In genomic region chr15:82917207-82917844, GRCm38 (mm10) we compare ENCODE assay signal across 8 mouse cellular contexts.
DNase-seq lines count a peak whose midpoint lies in the region; ATAC-seq and TF ChIP-seq lines count a peak whose summit lies in the region.

No protein-coding gene starts in this region.

- TF ChIP-seq EP300 in liver, postnatal 0 days (IDR thresholded peaks at IDR 0.05; ENCODE audit: low read depth), result no peak

- H3K9me3 ChIP-seq in kidney, embryonic 16.5 days (ENCODE audit: low read length), result no peaks in the 10 kb centered on the region
- H3K9me3 ChIP-seq in forebrain, embryonic 10.5 days, result no peaks in the 10 kb centered on the region
- H3K9me3 ChIP-seq in intestine, embryonic 14.5 days (ENCODE audit: control insufficient read depth, low read length), result no peaks in the 10 kb centered on the region
- H3K9me3 ChIP-seq in midbrain, embryonic 15.5 days, result no peaks in the 10 kb centered on the region
- no peaks in the 10 kb centered on the region for H3K9me3 ChIP-seq in liver, postnatal 0 days (ENCODE audit: low read length)

- H3K4me2 ChIP-seq in kidney, embryonic 16.5 days (replicated peaks; ENCODE audit: low read depth, low read length), result peak overlapping the region; percentile 21; the same call in 1 of the 2 replicates
- H3K4me2 ChIP-seq in intestine, embryonic 14.5 days (ENCODE audit: low read length), result peak overlapping the region; percentile 28
- H3K4me2 ChIP-seq in midbrain, embryonic 15.5 days, result peak overlapping the region; percentile 49
- H3K4me2 ChIP-seq in liver, postnatal 0 days (ENCODE audit: low read depth, low read length), result no peak overlapping the region

- H3K27ac ChIP-seq in kidney, embryonic 16.5 days (ENCODE audit: low read length), result 0 out of 2 replicates have a peak overlapping the region, but pooled peaks have one; percentile 1
- H3K27ac ChIP-seq in kidney, adult 2 months (ENCODE audit: insufficient read depth, low read depth, low read length), result no peak overlapping the region
- peak overlapping the region; percentile 59; the same call in 1 of the 2 replicates for H3K27ac ChIP-seq in forebrain, embryonic 10.5 days
- H3K27ac ChIP-seq in intestine, embryonic 14.5 days (ENCODE audit: low read depth), result no peak overlapping the region
- H3K27ac ChIP-seq in midbrain, embryonic 15.5 days, result peak overlapping the region; percentile 79
- H3K27ac ChIP-seq in liver, postnatal 0 days (ENCODE audit: low read depth), result no peak overlapping the region

- peaks cover 23% of the 10 kb centered on the region; the same call in 1 of the 2 replicates for H3K27me3 ChIP-seq in kidney, embryonic 16.5 days (ENCODE audit: insufficient read depth, low read length)
- no peaks in the 10 kb centered on the region for H3K27me3 ChIP-seq in kidney, adult 2 months (replicated peaks; ENCODE audit: control insufficient read depth, insufficient read depth, low read length)
- H3K27me3 ChIP-seq in forebrain, embryonic 10.5 days (ENCODE audit: poor library complexity, severe bottlenecking), result peaks cover 96% of the 10 kb centered on the region
- peaks cover 9% of the 10 kb centered on the region; the same call in 1 of the 2 replicates for H3K27me3 ChIP-seq in intestine, embryonic 14.5 days (replicated peaks; ENCODE audit: control insufficient read depth, insufficient read depth, low read length)
- H3K27me3 ChIP-seq in midbrain, embryonic 15.5 days (replicated peaks), result no peaks in the 10 kb centered on the region
- peaks cover 15% of the 10 kb centered on the region for H3K27me3 ChIP-seq in liver, postnatal 0 days (ENCODE audit: insufficient read depth, low read length)

- no peak for TF ChIP-seq CTCF in kidney, adult 2 months (conservative IDR thresholded peaks at IDR 0.05; ENCODE audit: insufficient read depth, insufficient read length, low read depth, low read length)
- no peak for TF ChIP-seq CTCF in liver, postnatal 0 days (IDR thresholded peaks at IDR 0.05; ENCODE audit: low read depth)

- WGBS in kidney, embryonic 16.5 days, result 41% methylated on average over 28 of the region's 28 CpGs
- 34% methylated on average over 28 of the region's 28 CpGs for WGBS in kidney, adult 2 months
- WGBS in forebrain, embryonic 10.5 days, result 60% methylated on average over 28 of the region's 28 CpGs
- 36% methylated on average over 28 of the region's 28 CpGs for WGBS in intestine, embryonic 14.5 days
- 9% methylated on average over 28 of the region's 28 CpGs for WGBS in midbrain, embryonic 15.5 days
- WGBS in liver, postnatal 0 days (ENCODE audit: insufficient replicate concordance), result 60% methylated on average over 28 of the region's 28 CpGs

- H3K36me3 ChIP-seq in kidney, embryonic 16.5 days (ENCODE audit: insufficient read depth, low read length), result no peaks in the 10 kb centered on the region
- no peaks in the 10 kb centered on the region for H3K36me3 ChIP-seq in kidney, adult 2 months (ENCODE audit: control insufficient read depth, insufficient read depth, low read length)
- H3K36me3 ChIP-seq in forebrain, embryonic 10.5 days (replicated peaks), result no peaks in the 10 kb centered on the region
- H3K36me3 ChIP-seq in intestine, embryonic 14.5 days (ENCODE audit: control insufficient read depth, insufficient read depth, low read length), result no peaks in the 10 kb centered on the region
- no peaks in the 10 kb centered on the region for H3K36me3 ChIP-seq in midbrain, embryonic 15.5 days (replicated peaks)
- H3K36me3 ChIP-seq in liver, postnatal 0 days (replicated peaks; ENCODE audit: insufficient read depth, low read length), result no peaks in the 10 kb centered on the region

- no peak for DNase-seq in kidney, adult 2 months
- no peak for DNase-seq in forebrain, embryonic 10.5 days (ENCODE audit: extremely low spot score, low spot score)
- DNase-seq in intestine, embryonic 14.5 days (ENCODE audit: low spot score), result no peak
- no peak for DNase-seq in urinary bladder, postnatal 4 days (ENCODE audit: low spot score in 2 of 2)
- DNase-seq in liver, postnatal 0 days, result no peak

- H3K4me3 ChIP-seq in kidney, embryonic 16.5 days (ENCODE audit: low read length), result no peak overlapping the region
- H3K4me3 ChIP-seq in kidney, adult 2 months (ENCODE audit: insufficient read depth, low read depth, low read length), result no peak overlapping the region
- peak overlapping the region; percentile 19; the same call in 1 of the 2 replicates for H3K4me3 ChIP-seq in forebrain, embryonic 10.5 days
- H3K4me3 ChIP-seq in intestine, embryonic 14.5 days (ENCODE audit: low read depth, low read length), result no peak overlapping the region
- peak overlapping the region; percentile 20 for H3K4me3 ChIP-seq in midbrain, embryonic 15.5 days
- H3K4me3 ChIP-seq in liver, postnatal 0 days (ENCODE audit: low read depth, low read length), result no peak overlapping the region

- ATAC-seq in kidney, embryonic 16.5 days (ENCODE audit: low FRiP score, low TSS enrichment), result no peak
- no peak for ATAC-seq in intestine, embryonic 14.5 days (replicated peaks; ENCODE audit: low FRiP score, low TSS enrichment, low read depth)
- ATAC-seq in midbrain, embryonic 15.5 days (replicated peaks), result peak; percentile 43
- ATAC-seq in activated CD4-positive, CD25-positive, alpha-beta regulatory T cell, adult 4 months, result no peak
- ATAC-seq in liver, postnatal 0 days, result no peak

- no peak overlapping the region for H3K9ac ChIP-seq in kidney, embryonic 16.5 days (replicated peaks; ENCODE audit: low read length)
- H3K9ac ChIP-seq in intestine, embryonic 14.5 days (ENCODE audit: low read length), result no peak overlapping the region
- peak overlapping the region; percentile 23; the same call in 1 of the 2 replicates for H3K9ac ChIP-seq in midbrain, embryonic 15.5 days
- no peak overlapping the region for H3K9ac ChIP-seq in liver, postnatal 0 days (replicated peaks)

- TF ChIP-seq POLR2A in kidney, adult 2 months (IDR thresholded peaks at IDR 0.05; ENCODE audit: low read depth, low read length), result no peak

- peaks cover 31% of the 10 kb centered on the region for H3K4me1 ChIP-seq in kidney, embryonic 16.5 days (ENCODE audit: insufficient read depth, low read length)
- no peaks in the 10 kb centered on the region for H3K4me1 ChIP-seq in kidney, adult 2 months (ENCODE audit: control insufficient read depth, insufficient read depth, low read length)
- H3K4me1 ChIP-seq in forebrain, embryonic 10.5 days, result peaks cover 56% of the 10 kb centered on the region
- peaks cover 27% of the 10 kb centered on the region for H3K4me1 ChIP-seq in intestine, embryonic 14.5 days (replicated peaks; ENCODE audit: control insufficient read depth, insufficient read depth, low read length)
- H3K4me1 ChIP-seq in midbrain, embryonic 15.5 days, result peaks cover 86% of the 10 kb centered on the region
- H3K4me1 ChIP-seq in liver, postnatal 0 days (ENCODE audit: insufficient read depth), result peaks cover 12% of the 10 kb centered on the region

Comparison
In these comparisons a context has a peak if more than half of its experiments do, and no peak if none do; other contexts are left out.
1. H3K27ac ChIP-seq: peak in kidney, embryonic 16.5 days (single experiment), forebrain, embryonic 10.5 days (single experiment) and midbrain, embryonic 15.5 days (single experiment); none in kidney, adult 2 months (single experiment), intestine, embryonic 14.5 days (single experiment) and liver, postnatal 0 days (single experiment).
2. H3K4me3 ChIP-seq: peak in forebrain, embryonic 10.5 days (single experiment) and midbrain, embryonic 15.5 days (single experiment); none in kidney, embryonic 16.5 days (single experiment), kidney, adult 2 months (single experiment), intestine, embryonic 14.5 days (single experiment) and liver, postnatal 0 days (single experiment).